Mouse (Mus musculus) neural tube, embryonic 11.5 days (tissue): ENCODE data around the gene Otos. TPM values are rescaled to one million over a fixed set of nuclear protein-coding genes. Genes with fewer than 3 reads are reported as not detected.

Source experiments
- ATAC-seq: fragments of 200-750 bp; cut with Nextera tagmentation; 2 replicates; pipeline ENCODE4 v1.8.0; 2017; ENCODE audit warnings: moderate number of reproducible peaks, mild to moderate bottlenecking, moderate TSS enrichment, moderate library complexity; ENCODE audit not compliant: insufficient read depth, low FRiP score, low TSS enrichment
- DNase-seq: peaks from one replicate; pipeline ENCODE4 v3.0.0-alpha.2; 2015; ENCODE audit warnings: low spot score
- H3K27ac ChIP-seq: fragments of 300-500 bp; sonication (generic); 2 replicates; pipeline ENCODE4 v1.5.1; 2014; ENCODE audit warnings: low read depth, mild to moderate bottlenecking, low read length
- H3K27me3 ChIP-seq: fragments of 300-500 bp; sonication (generic); 2 replicates; pipeline ENCODE4 v1.6.1; 2014; ENCODE audit warnings: mild to moderate bottlenecking, low read length, mixed read lengths; ENCODE audit not compliant: control insufficient read depth, insufficient read depth
- H3K36me3 ChIP-seq: fragments of 300-500 bp; sonication (generic); 2 replicates; pipeline ENCODE4 v1.6.1; 2014; ENCODE audit warnings: mild to moderate bottlenecking, low read length, moderate library complexity, mixed read lengths; ENCODE audit not compliant: control insufficient read depth, insufficient read depth
- H3K4me1 ChIP-seq: fragments of 300-500 bp; sonication (generic); 2 replicates; pipeline ENCODE4 v1.6.1; 2014; ENCODE audit warnings: low read length, mixed read lengths; ENCODE audit not compliant: control insufficient read depth, insufficient read depth
- H3K4me2 ChIP-seq: fragments of 300-500 bp; sonication (generic); 2 replicates; pipeline ENCODE4 v1.6.1; 2014; ENCODE audit warnings: low read depth, mild to moderate bottlenecking, moderate library complexity
- H3K4me3 ChIP-seq: fragments of 300-500 bp; sonication (generic); 2 replicates; pipeline ENCODE4 v1.5.1; 2014; ENCODE audit warnings: low read depth, low read length
- H3K9ac ChIP-seq: fragments of 300-500 bp; sonication (generic); 2 replicates; pipeline ENCODE4 v1.6.1; 2014; ENCODE audit warnings: mild to moderate bottlenecking, low read length
- H3K9me3 ChIP-seq: fragments of 300-500 bp; sonication (generic); 2 replicates; pipeline ENCODE4 v1.6.1; 2016; ENCODE audit warnings: low read length; ENCODE audit not compliant: control insufficient read depth
- WGBS: fragments of 180-500 bp; shearing (Covaris S2); extraction: QIAGEN DNeasy Blood & Tissue Kit; methylation state at CpG from one replicate; pipeline ENCODE4 v1.1.7; 2014; 5-methylcytosine and 5-hydroxymethylcytosine counted together
- polyA plus RNA-seq: library from polyadenylated mRNA; unstranded; fragments of >200 nt; fragmentation: Nextera tagmentation; extraction: Ambion mirVana; gene quantifications from 2 replicates; pipeline ENCODE4 v1.2.1, GENCODE M21; 2014

Otos gene
- polyA plus RNA-seq, 1 experiment from 2014 or later: 0.08 TPM

DNA sequence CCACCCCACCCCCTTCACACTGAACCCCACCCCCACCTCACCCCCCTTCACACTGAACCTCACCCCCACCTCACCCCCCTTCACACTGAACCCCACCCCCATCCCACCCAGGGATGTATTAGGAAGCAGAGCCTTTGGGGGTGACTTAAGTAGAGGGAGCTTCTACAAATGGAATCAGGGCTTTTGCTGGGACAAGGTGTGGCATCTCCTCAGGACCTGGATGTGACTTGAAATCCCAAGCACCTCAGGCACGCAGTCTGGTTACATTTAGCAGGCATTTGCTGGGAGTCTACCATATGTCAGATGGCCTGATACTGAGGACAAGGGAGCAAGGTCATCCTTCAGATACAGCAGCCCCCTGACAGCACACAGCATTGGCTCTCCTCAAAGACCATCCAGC is 14.1 kb downstream of the Otos start:
- H3K27me3 ChIP-seq: no peaks in the 10 kb centered on the region
- no peak for ATAC-seq
- H3K4me1 ChIP-seq: no peaks in the 10 kb centered on the region
- H3K9me3 ChIP-seq: no peaks in the 10 kb centered on the region
- no peak overlapping the region for H3K27ac ChIP-seq
- no peak overlapping the region for H3K4me2 ChIP-seq
- WGBS: 59% methylated on average over 1 of the region's 1 CpGs
- H3K9ac ChIP-seq: no peak overlapping the region
- DNase-seq: no peak
- H3K36me3 ChIP-seq: peaks cover 2% of the 10 kb centered on the region; the same call in 1 of the 2 replicates
- H3K4me3 ChIP-seq: no peak overlapping the region

DNA sequence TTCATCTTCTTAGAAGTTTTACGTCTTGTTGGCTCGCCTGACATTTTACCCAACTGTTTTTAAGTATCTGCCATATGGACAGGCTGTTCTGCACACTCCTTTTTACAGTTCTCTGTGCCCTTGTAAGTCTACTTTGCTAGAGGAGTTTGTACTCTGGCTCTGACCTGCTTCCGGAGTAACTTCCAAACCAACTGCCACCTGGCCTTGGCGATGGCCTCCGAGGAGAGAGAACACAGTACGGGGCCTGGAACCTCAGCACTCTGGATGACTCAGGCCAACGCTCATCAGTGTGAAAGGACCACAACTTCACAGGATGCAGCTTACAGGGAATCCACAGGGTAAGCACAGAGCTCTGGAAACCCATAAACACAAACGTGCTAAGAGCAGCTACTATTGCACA is 14.9 kb downstream of the Otos start:
- Histone ChIP-seq H3K27ac (no peak overlapping the region), H3K27me3 (no peaks in the 10 kb centered on the region), H3K9ac (no peak overlapping the region), H3K4me1 (no peaks in the 10 kb centered on the region), H3K4me2 (no peak overlapping the region), H3K36me3 (peaks cover 2% of the 10 kb centered on the region; the same call in 1 of the 2 replicates), H3K9me3 (no peaks in the 10 kb centered on the region), H3K4me3 (no peak overlapping the region)
- ATAC-seq (no peak), DNase-seq (no peak)
- 84% methylated on average over 8 of the region's 8 CpGs for WGBS

- Histone ChIP-seq H3K27ac (no peak overlapping the region), H3K27me3 (no peaks in the 10 kb centered on the region), H3K9ac (no peak overlapping the region), H3K4me1 (no peaks in the 10 kb centered on the region), H3K9me3 (no peaks in the 10 kb centered on the region), H3K4me3 (no peak overlapping the region), H3K36me3 (peaks cover 2% of the 10 kb centered on the region; the same call in 1 of the 2 replicates), H3K4me2 (no peak overlapping the region)
- WGBS: 72% methylated on average over 6 of the region's 6 CpGs
- DNase-seq (no peak), ATAC-seq (no peak)
These were observed 15.7 kb downstream of the Otos start for GRCm38 (mm10) chr1:92632948-92633347.

- H3K36me3 ChIP-seq: no peaks in the 10 kb centered on the region; the same call in 1 of the 2 replicates
- whole genome bisulfite sequencing: 84% methylated on average over 5 of the region's 5 CpGs
- ATAC-seq (no peak), DNase-seq (no peak)
- H3K9me3 ChIP-seq: no peaks in the 10 kb centered on the region
- H3K4me3 ChIP-seq: no peak overlapping the region
- H3K9ac ChIP-seq: no peak overlapping the region
- H3K4me1 ChIP-seq: no peaks in the 10 kb centered on the region
- no peak overlapping the region for H3K27ac ChIP-seq
- no peak overlapping the region for H3K4me2 ChIP-seq
- no peaks in the 10 kb centered on the region for H3K27me3 ChIP-seq
These were observed 16.4 kb downstream of the Otos start for GRCm38 (mm10) chr1:92632196-92632595.

GRCm38 (mm10) chr1:92628227-92628626 is 20.4 kb downstream of the Otos start:
- Histone ChIP-seq H3K27ac (no peak overlapping the region), H3K9me3 (no peaks in the 10 kb centered on the region), H3K36me3 (no peaks in the 10 kb centered on the region), H3K27me3 (no peaks in the 10 kb centered on the region), H3K4me1 (no peaks in the 10 kb centered on the region), H3K9ac (no peak overlapping the region), H3K4me2 (no peak overlapping the region), H3K4me3 (no peak overlapping the region)
- DNase-seq (no peak), ATAC-seq (no peak)
- WGBS: 81% methylated on average over 4 of the region's 4 CpGs

- ATAC-seq: no peak
These were observed 30.3 kb downstream of the Otos start for GRCm38 (mm10) chr1:92618360-92618759.

GRCm38 (mm10) chr1:92617488-92617887 is 31.2 kb downstream of the Otos start, which contains the start of gene Olfr12:
Gene Olfr12, plus strand, starts transcription at chr1:92617788.
- no peak for DNase-seq
- H3K4me1 ChIP-seq: no peaks in the 10 kb centered on the region
- H3K27ac ChIP-seq: no peak within 1 kb of the TSS
- H3K9me3 ChIP-seq: no peaks in the 10 kb centered on the region
- H3K36me3 ChIP-seq: no peaks in the 10 kb centered on the region
- no peak within 1 kb of the TSS for H3K4me3 ChIP-seq
- 54% methylated on average over 2 of the region's 2 CpGs for WGBS
- H3K4me2 ChIP-seq: no peak within 1 kb of the TSS
- no peaks in the 10 kb centered on the region for H3K27me3 ChIP-seq
- no peak for ATAC-seq
- H3K9ac ChIP-seq: no peak within 1 kb of the TSS

More at GRCm38 (mm10) chr1:92618360-92618759, 30.3 kb downstream of the Otos start:
- no peak for DNase-seq
- H3K27ac ChIP-seq: no peak overlapping the region
- H3K27me3 ChIP-seq: no peaks in the 10 kb centered on the region
- no peak overlapping the region for H3K4me3 ChIP-seq
- no peaks in the 10 kb centered on the region for H3K36me3 ChIP-seq
- H3K4me1 ChIP-seq: no peaks in the 10 kb centered on the region
- H3K4me2 ChIP-seq: no peak overlapping the region
- H3K9me3 ChIP-seq: no peaks in the 10 kb centered on the region
- 70% methylated on average over 4 of the region's 4 CpGs for WGBS
- H3K9ac ChIP-seq: no peak overlapping the region

- H3K4me3 ChIP-seq: no peak overlapping the region
- no peak for ATAC-seq
These were observed 32.6 kb downstream of the Otos start for GRCm38 (mm10) chr1:92616046-92616445.

GRCm38 (mm10) chr1:92614516-92614915 is 34.1 kb downstream of the Otos start:
- H3K4me2 ChIP-seq: no peak overlapping the region
- no peak overlapping the region for H3K9ac ChIP-seq
- no peak overlapping the region for H3K27ac ChIP-seq
- no peaks in the 10 kb centered on the region for H3K9me3 ChIP-seq
- H3K4me1 ChIP-seq: no peaks in the 10 kb centered on the region
- no peak for DNase-seq
- H3K4me3 ChIP-seq: no peak overlapping the region
- WGBS: 12% methylated on average over 1 of the region's 1 CpGs
- no peak for ATAC-seq
- H3K27me3 ChIP-seq: no peaks in the 10 kb centered on the region
- H3K36me3 ChIP-seq: no peaks in the 10 kb centered on the region

More at GRCm38 (mm10) chr1:92616046-92616445, 32.6 kb downstream of the Otos start:
- no peak for DNase-seq
- H3K27ac ChIP-seq: no peak overlapping the region
- no peaks in the 10 kb centered on the region for H3K4me1 ChIP-seq
- H3K27me3 ChIP-seq: no peaks in the 10 kb centered on the region
- H3K9me3 ChIP-seq: no peaks in the 10 kb centered on the region
- WGBS: 74% methylated on average over 1 of the region's 1 CpGs
- H3K36me3 ChIP-seq: no peaks in the 10 kb centered on the region
- H3K9ac ChIP-seq: no peak overlapping the region
- H3K4me2 ChIP-seq: no peak overlapping the region
